In the genomic region with DNA sequence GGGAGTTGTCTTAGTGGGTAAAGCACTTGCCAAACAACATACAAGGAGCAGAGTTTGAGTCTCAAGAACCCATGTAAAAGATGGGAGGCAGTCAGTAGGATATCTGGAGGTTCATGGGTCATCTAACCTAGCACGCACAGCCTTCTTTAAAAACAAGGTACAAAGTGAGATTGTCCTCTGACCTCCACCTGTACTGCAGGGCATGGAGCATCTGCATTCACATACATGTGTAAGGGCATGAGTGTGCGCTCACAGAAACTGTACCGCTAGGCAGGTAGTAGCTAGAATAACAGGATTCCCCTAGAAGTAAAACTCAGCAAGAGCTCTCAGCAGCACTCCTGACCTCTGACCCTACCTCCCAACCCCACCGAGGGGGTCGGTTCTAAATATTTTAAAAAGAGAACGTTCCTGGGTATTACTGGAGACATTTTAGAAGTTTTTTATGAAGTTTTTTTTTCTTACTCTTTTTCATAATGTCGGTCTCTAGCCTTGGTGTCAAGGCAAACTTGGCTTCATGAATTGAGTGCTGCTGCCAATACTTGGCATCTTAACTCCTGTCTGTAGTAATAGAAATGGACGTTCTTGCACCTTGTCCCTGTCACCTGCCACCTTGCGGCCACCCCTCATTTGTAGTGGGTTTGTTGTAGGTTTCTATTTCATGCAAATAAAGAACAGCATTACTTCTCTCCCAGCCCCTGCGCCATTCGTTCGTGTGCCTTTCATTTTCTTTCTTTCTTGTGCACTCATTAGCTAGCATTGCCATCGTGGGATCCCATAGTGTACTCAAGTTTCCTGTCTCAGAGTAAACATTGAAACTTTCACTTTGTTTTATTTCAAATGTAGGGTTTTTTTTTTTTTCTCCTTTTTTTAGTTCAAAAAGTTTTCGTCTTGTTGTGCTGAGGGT, we compare ENCODE assay signal across 21 mouse cellular contexts.
DNase-seq lines count a peak whose midpoint lies in the region; ATAC-seq and TF ChIP-seq lines count a peak whose summit lies in the region.
"Had no signal": no experiment of that assay in that cellular context is flagged by ENCODE, and none has a peak within 500 bp of the region (broad histone marks: within the 10 kb centered on the region; RNA-seq: fewer than 3 reads in every experiment).

No protein-coding gene starts in this region.

- ATAC-seq in kidney, embryonic 14.5 days (ENCODE audit: low FRiP score, low TSS enrichment), result no peak
- ATAC-seq in liver, postnatal 0 days, result no peak
- ATAC-seq: forebrain, embryonic 16.5 days; hindbrain, embryonic 16.5 days had no signal

- H3K9me3 ChIP-seq in kidney, embryonic 14.5 days (ENCODE audit: control insufficient read depth, low read length), result no peaks in the 10 kb centered on the region
- no peaks in the 10 kb centered on the region for H3K9me3 ChIP-seq in liver, postnatal 0 days (ENCODE audit: low read length)
- H3K9me3 ChIP-seq: embryonic facial prominence, embryonic 13.5 days; forebrain, embryonic 12.5 days; G1E; hindbrain, embryonic 12.5 days had no signal

- peak; percentile 41 for DNase-seq in kidney, adult 2 months
- DNase-seq in liver, adult 2 months (ENCODE audit: extremely low read depth, low read depth, low spot score), result peak; percentile 80
- no peak for DNase-seq in liver, postnatal 0 days
- DNase-seq in T-cell, adult 2 months (ENCODE audit: low spot score), result peak; percentile 50
- peak; percentile 51 for DNase-seq in naive thymus-derived CD4-positive, alpha-beta T cell, adult 2 months (ENCODE audit: low read depth)
- no peak for DNase-seq in heart, adult 2 months
- DNase-seq in left cerebral cortex, adult 9 months (ENCODE audit: low spot score in 2 of 2), result no peak
- DNase-seq: adrenal gland, postnatal 14 days; cerebellum, adult 11-12 months; cerebellum, adult 9-10 months; cerebellum, postnatal 36 days; gastrocnemius, postnatal 10 days; heart, postnatal 10 days; heart, postnatal 4 days had no signal

- peak overlapping the region; percentile 43 for H3K27ac ChIP-seq in kidney, adult 2 months (ENCODE audit: insufficient read depth, low read depth, low read length)
- no peak overlapping the region for H3K27ac ChIP-seq in kidney, embryonic 14.5 days (ENCODE audit: low read depth, low read length)
- H3K27ac ChIP-seq in liver, adult 2 months (replicated peaks; ENCODE audit: insufficient read depth, low read depth, low read length), result peak overlapping the region; percentile 41
- H3K27ac ChIP-seq in liver, postnatal 0 days (ENCODE audit: low read depth), result no peak overlapping the region
- H3K27ac ChIP-seq in heart, adult 2 months, result no peak overlapping the region
- H3K27ac ChIP-seq: embryonic facial prominence, embryonic 13.5 days; forebrain, embryonic 12.5 days; hindbrain, embryonic 12.5 days had no signal

- no peaks in the 10 kb centered on the region for H3K36me3 ChIP-seq in kidney, adult 2 months (ENCODE audit: control insufficient read depth, insufficient read depth, low read length)
- H3K36me3 ChIP-seq in kidney, embryonic 14.5 days (ENCODE audit: control insufficient read depth, insufficient read depth, low read length), result no peaks in the 10 kb centered on the region
- no peaks in the 10 kb centered on the region for H3K36me3 ChIP-seq in liver, adult 2 months (ENCODE audit: control insufficient read depth, insufficient read depth, low read length)
- no peaks in the 10 kb centered on the region for H3K36me3 ChIP-seq in liver, postnatal 0 days (replicated peaks; ENCODE audit: insufficient read depth, low read length)
- H3K36me3 ChIP-seq in heart, adult 2 months (ENCODE audit: control insufficient read depth, insufficient read depth, low read length), result peaks cover 9% of the 10 kb centered on the region
- H3K36me3 ChIP-seq: embryonic facial prominence, embryonic 13.5 days; forebrain, embryonic 12.5 days; G1E; hindbrain, embryonic 12.5 days had no signal

- intact Hi-C loops in heart, adult 2 months (cut with DNase I), result no loop called here

- H3K79me2 ChIP-seq in liver, adult 2 months (ENCODE audit: control insufficient read depth, insufficient read depth, low read length), result peaks cover 32% of the 10 kb centered on the region
- H3K79me2 ChIP-seq in heart, adult 2 months (replicated peaks; ENCODE audit: control insufficient read depth, insufficient read depth, low read length), result peaks cover 8% of the 10 kb centered on the region

- TF ChIP-seq POLR2A in kidney, adult 2 months (IDR thresholded peaks at IDR 0.05; ENCODE audit: low read depth, low read length), result no peak
- TF ChIP-seq POLR2A in liver, adult 2 months (IDR thresholded peaks at IDR 0.05; ENCODE audit: extremely low read depth, insufficient read depth, low read length), result no peak
- TF ChIP-seq POLR2A in heart, adult 2 months (IDR thresholded peaks at IDR 0.05; ENCODE audit: insufficient read depth, low read depth, low read length), result no peak

- H3K9ac ChIP-seq in kidney, embryonic 14.5 days (ENCODE audit: low read depth, low read length), result no peak overlapping the region
- 0 out of 2 replicates have a peak overlapping the region, but pooled peaks have one; percentile 0 for H3K9ac ChIP-seq in liver, adult 2 months (ENCODE audit: low read depth, low read length)
- no peak overlapping the region for H3K9ac ChIP-seq in liver, postnatal 0 days (replicated peaks)
- no peak overlapping the region for H3K9ac ChIP-seq in heart, adult 2 months (ENCODE audit: low read depth, low read length)
- H3K9ac ChIP-seq: embryonic facial prominence, embryonic 13.5 days; forebrain, embryonic 12.5 days; hindbrain, embryonic 12.5 days had no signal

- no peak overlapping the region for H3K4me3 ChIP-seq in kidney, adult 2 months (ENCODE audit: insufficient read depth, low read depth, low read length)
- H3K4me3 ChIP-seq in kidney, embryonic 14.5 days (ENCODE audit: low read length), result no peak overlapping the region
- no peak overlapping the region for H3K4me3 ChIP-seq in liver, adult 2 months (ENCODE audit: insufficient read depth, low read depth, low read length)
- no peak overlapping the region for H3K4me3 ChIP-seq in liver, postnatal 0 days (ENCODE audit: low read depth, low read length)
- H3K4me3 ChIP-seq in heart, adult 2 months, result no peak overlapping the region
- H3K4me3 ChIP-seq: embryonic facial prominence, embryonic 13.5 days; forebrain, embryonic 12.5 days; hindbrain, embryonic 12.5 days had no signal

- WGBS in kidney, adult 2 months, result 64% methylated on average over 14 of the region's 14 CpGs
- 81% methylated on average over 14 of the region's 14 CpGs for WGBS in kidney, embryonic 14.5 days
- WGBS in liver, adult 2 months, result 50% methylated on average over 14 of the region's 14 CpGs
- WGBS in liver, postnatal 0 days (ENCODE audit: insufficient replicate concordance), result 72% methylated on average over 14 of the region's 14 CpGs
- whole genome bisulfite sequencing in heart, adult 2 months, result 81% methylated on average over 14 of the region's 14 CpGs

- peaks cover 28% of the 10 kb centered on the region for H3K4me1 ChIP-seq in kidney, adult 2 months (ENCODE audit: control insufficient read depth, insufficient read depth, low read length)
- H3K4me1 ChIP-seq in kidney, embryonic 14.5 days (ENCODE audit: control insufficient read depth, insufficient read depth, low read length), result peaks cover 22% of the 10 kb centered on the region
- H3K4me1 ChIP-seq in liver, adult 2 months (ENCODE audit: control insufficient read depth, insufficient read depth, low read length), result peaks cover 20% of the 10 kb centered on the region
- H3K4me1 ChIP-seq in liver, postnatal 0 days (ENCODE audit: insufficient read depth), result peaks cover 3% of the 10 kb centered on the region; the same call in 1 of the 2 replicates
- H3K4me1 ChIP-seq in heart, adult 2 months (ENCODE audit: control insufficient read depth, insufficient read depth, low read length), result peaks cover 17% of the 10 kb centered on the region

- TF ChIP-seq CTCF in kidney, adult 2 months (conservative IDR thresholded peaks at IDR 0.05; ENCODE audit: insufficient read depth, insufficient read length, low read depth, low read length), result no peak; the same call in 1 of the 2 replicates
- TF ChIP-seq CTCF in liver, adult 2 months (IDR thresholded peaks at IDR 0.05; ENCODE audit: low read depth, low read length), result 0 out of 2 replicates have a peak, but pooled peaks have one; percentile 19
- TF ChIP-seq CTCF in liver, postnatal 0 days (IDR thresholded peaks at IDR 0.05; ENCODE audit: low read depth), result no peak
- no peak for TF ChIP-seq CTCF in heart, adult 2 months (IDR thresholded peaks at IDR 0.05)

- no peak overlapping the region for H3K4me2 ChIP-seq in kidney, embryonic 14.5 days (replicated peaks; ENCODE audit: low read depth, low read length)
- no peak overlapping the region for H3K4me2 ChIP-seq in liver, postnatal 0 days (ENCODE audit: low read depth, low read length)
- H3K4me2 ChIP-seq: embryonic facial prominence, embryonic 13.5 days; forebrain, embryonic 12.5 days; hindbrain, embryonic 12.5 days had no signal

- H3K27me3 ChIP-seq in kidney, adult 2 months (replicated peaks; ENCODE audit: control insufficient read depth, insufficient read depth, low read length), result no peaks in the 10 kb centered on the region
- no peaks in the 10 kb centered on the region for H3K27me3 ChIP-seq in kidney, embryonic 14.5 days (ENCODE audit: control insufficient read depth, insufficient read depth, low read length)
- no peaks in the 10 kb centered on the region for H3K27me3 ChIP-seq in liver, adult 2 months (ENCODE audit: control insufficient read depth, insufficient read depth, low read length)
- H3K27me3 ChIP-seq in liver, postnatal 0 days (ENCODE audit: insufficient read depth, low read length), result no peaks in the 10 kb centered on the region
- no peaks in the 10 kb centered on the region for H3K27me3 ChIP-seq in heart, adult 2 months (ENCODE audit: control insufficient read depth, insufficient read depth, low read length)
- H3K27me3 ChIP-seq: embryonic facial prominence, embryonic 13.5 days; forebrain, embryonic 12.5 days; hindbrain, embryonic 12.5 days had no signal

- no peak for TF ChIP-seq EP300 in liver, postnatal 0 days (IDR thresholded peaks at IDR 0.05; ENCODE audit: low read depth)
- TF ChIP-seq EP300 in heart, adult 2 months (IDR thresholded peaks at IDR 0.05; ENCODE audit: insufficient read depth, low read depth, low read length), result no peak

Comparison
In these comparisons a context has a peak if more than half of its experiments do, and no peak if none do; other contexts are left out.
1. DNase-seq: peak in kidney, adult 2 months (single experiment), liver, adult 2 months (single experiment), T-cell, adult 2 months (single experiment) and naive thymus-derived CD4-positive, alpha-beta T cell, adult 2 months (single experiment); none in liver, postnatal 0 days (single experiment), heart, adult 2 months (0 of 2) and left cerebral cortex, adult 9 months (0 of 2).
2. H3K27ac ChIP-seq: peak in kidney, adult 2 months (single experiment) and liver, adult 2 months (single experiment); none in kidney, embryonic 14.5 days (single experiment), liver, postnatal 0 days (single experiment) and heart, adult 2 months (single experiment).